Mouse (Mus musculus): ENCODE measurements at regions not wholly inside any gene's neighbourhood (a gene's known extent, or its start where the extent isn't known, plus 50 kb on each side); places are given as distances from the start of the nearest gene placed in this dataset.

GRCm38 (mm10) chr7:31208237-31209054 is 52.8 kb upstream of the Gramd1a start:
- no peaks in the 10 kb centered on the region for H3K27me3 ChIP-seq (ENCODE audit: control insufficient read depth, insufficient read depth, low read length)
- DNase-seq (ENCODE audit: low spot score, missing footprints), result peak; percentile 97
- H3K36me3 ChIP-seq (ENCODE audit: control insufficient read depth, insufficient read depth, low read length), result no peaks in the 10 kb centered on the region
- no peaks in the 10 kb centered on the region; the same call in 1 of the 2 replicates for H3K9me3 ChIP-seq (ENCODE audit: control insufficient read depth, low read length)
- WGBS, result 35% methylated on average over 34 of the region's 34 CpGs
- H3K4me3 ChIP-seq (ENCODE audit: low read depth, low read length), result peak overlapping the region; percentile 60
- H3K27ac ChIP-seq (ENCODE audit: low read depth, low read length), result no peak overlapping the region
- peak overlapping the region; percentile 60 for H3K4me2 ChIP-seq
- peak; percentile 87 for ATAC-seq (ENCODE audit: low FRiP score)
- H3K9ac ChIP-seq (ENCODE audit: low read length), result peak overlapping the region; percentile 77
- no peaks in the 10 kb centered on the region for H3K4me1 ChIP-seq (ENCODE audit: control insufficient read depth, insufficient read depth, low read length)

- peak overlapping the region; percentile 60; the same call in 1 of the 2 replicates for H3K4me3 ChIP-seq (ENCODE audit: low read depth, low read length)
- no peaks in the 10 kb centered on the region for H3K4me1 ChIP-seq (ENCODE audit: control insufficient read depth, insufficient read depth, low read length)
- H3K9me3 ChIP-seq (ENCODE audit: control insufficient read depth, low read length), result no peaks in the 10 kb centered on the region
- DNase-seq (ENCODE audit: low spot score, missing footprints) (no peak), ATAC-seq (ENCODE audit: low FRiP score) (peak; percentile 68)
- H3K9ac ChIP-seq (ENCODE audit: low read length), result no peak overlapping the region; the same call in 1 of the 2 replicates
- H3K27me3 ChIP-seq (ENCODE audit: control insufficient read depth, insufficient read depth, low read length), result no peaks in the 10 kb centered on the region
- H3K36me3 ChIP-seq (ENCODE audit: control insufficient read depth, insufficient read depth, low read length), result no peaks in the 10 kb centered on the region
- no peak overlapping the region for H3K27ac ChIP-seq (ENCODE audit: low read depth, low read length)
- WGBS, result 69% methylated on average over 13 of the region's 13 CpGs
- H3K4me2 ChIP-seq, result peak overlapping the region; percentile 20; the same call in 1 of the 2 replicates
Observed at GRCm38 (mm10) chr7:31207563-31208236, 52.0 kb upstream of the Gramd1a start.

Measured in midbrain, embryonic 11.5 days (tissue).